Mouse (Mus musculus) embryonic facial prominence, embryonic 14.5 days (tissue): Measurements from ENCODE around the gene Srgap1. TPM values are rescaled to one million over a fixed set of nuclear protein-coding genes. Genes with fewer than 3 reads are reported as not detected.
A peak's percentile ranks its signal among the peaks of the same experiment; 100 is the strongest.

Source experiments
- ATAC-seq: fragments of 200-750 bp; cut with Nextera tagmentation; 2 replicates; pipeline ENCODE4 v1.8.0; 2017; ENCODE audit warnings: low read depth, moderate number of reproducible peaks, moderate TSS enrichment
- DNase-seq: peaks from one replicate; pipeline ENCODE4 v3.0.0-alpha.2; 2015; ENCODE audit warnings: low spot score
- H3K27ac ChIP-seq: fragments of 300-500 bp; sonication (generic); replicated peaks from 2 replicates; pipeline ENCODE4 v1.5.1; 2014; ENCODE audit warnings: low read depth, mild to moderate bottlenecking, low read length, moderate library complexity
- H3K27me3 ChIP-seq: fragments of 300-500 bp; sonication (generic); replicated peaks from 2 replicates; pipeline ENCODE4 v1.6.1; 2014; ENCODE audit warnings: low read length; ENCODE audit not compliant: control insufficient read depth, insufficient read depth
- H3K36me3 ChIP-seq: fragments of 300-500 bp; sonication (generic); 2 replicates; pipeline ENCODE4 v1.6.1; 2014; ENCODE audit warnings: low read length, mixed read lengths; ENCODE audit not compliant: control insufficient read depth, insufficient read depth
- H3K4me1 ChIP-seq: fragments of 300-500 bp; sonication (generic); 2 replicates; pipeline ENCODE4 v1.6.1; 2014; ENCODE audit warnings: antibody characterized with exemption, low read length; ENCODE audit not compliant: control insufficient read depth, insufficient read depth
- H3K4me2 ChIP-seq: fragments of 300-500 bp; sonication (generic); 2 replicates; pipeline ENCODE4 v1.6.1; 2014; ENCODE audit warnings: low read depth, mild to moderate bottlenecking, low read length, moderate library complexity, mixed read lengths
- H3K4me3 ChIP-seq: fragments of 300-500 bp; sonication (generic); 2 replicates; pipeline ENCODE4 v1.5.1; 2014; ENCODE audit warnings: low read depth, mild to moderate bottlenecking, low read length
- H3K9ac ChIP-seq: fragments of 300-500 bp; sonication (generic); 2 replicates; pipeline ENCODE4 v1.6.1; 2014; ENCODE audit warnings: low read depth, mild to moderate bottlenecking, low read length, moderate library complexity, mixed read lengths
- H3K9me3 ChIP-seq: fragments of 300-500 bp; sonication (generic); 2 replicates; pipeline ENCODE4 v1.6.1; 2016; ENCODE audit warnings: low read length; ENCODE audit not compliant: control insufficient read depth
- WGBS: fragments of 180-500 bp; shearing (Covaris S2); extraction: QIAGEN DNeasy Blood & Tissue Kit; methylation state at CpG from one replicate; pipeline ENCODE4 v1.1.7; 2014; 5-methylcytosine and 5-hydroxymethylcytosine counted together
- polyA plus RNA-seq: library from polyadenylated mRNA; unstranded; fragments of >200 nt; fragmentation: Nextera tagmentation; extraction: Ambion mirVana; gene quantifications from 2 replicates; pipeline ENCODE4 v1.2.1, GENCODE M21; 2014

Gene Srgap1
- polyA plus RNA-seq, 1 experiment from 2014 or later = 11.1 TPM

DNA sequence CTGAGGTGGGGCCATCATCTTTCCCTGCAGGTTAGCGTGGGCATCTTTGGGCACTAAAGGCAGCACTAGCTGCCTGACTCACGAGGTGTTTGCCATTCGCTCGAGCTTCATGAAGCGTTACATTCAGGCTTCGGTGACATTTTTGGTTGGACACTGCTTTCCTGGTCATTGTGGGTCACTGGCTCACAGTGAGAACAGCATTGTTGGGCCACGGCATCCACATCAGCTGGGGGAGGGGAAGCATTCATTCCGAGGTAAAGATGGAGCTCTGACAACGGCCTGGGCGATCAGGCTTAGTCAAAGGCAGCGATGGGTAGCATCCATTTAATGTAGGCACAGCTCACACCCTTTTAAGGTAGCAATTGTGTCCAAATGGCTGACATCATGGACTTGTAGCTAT lies 240.3 kb downstream of the Srgap1 start:
- DNase-seq (no peak), ATAC-seq (no peak)
- Histone ChIP-seq H3K4me1 (no peaks in the 10 kb centered on the region), H3K4me2 (no peak overlapping the region), H3K9ac (no peak overlapping the region), H3K4me3 (no peak overlapping the region), H3K36me3 (peaks cover 25% of the 10 kb centered on the region), H3K27me3 (no peaks in the 10 kb centered on the region), H3K9me3 (no peaks in the 10 kb centered on the region), H3K27ac (no peak overlapping the region)
- 87% methylated on average over 11 of the region's 11 CpGs for WGBS

DNA sequence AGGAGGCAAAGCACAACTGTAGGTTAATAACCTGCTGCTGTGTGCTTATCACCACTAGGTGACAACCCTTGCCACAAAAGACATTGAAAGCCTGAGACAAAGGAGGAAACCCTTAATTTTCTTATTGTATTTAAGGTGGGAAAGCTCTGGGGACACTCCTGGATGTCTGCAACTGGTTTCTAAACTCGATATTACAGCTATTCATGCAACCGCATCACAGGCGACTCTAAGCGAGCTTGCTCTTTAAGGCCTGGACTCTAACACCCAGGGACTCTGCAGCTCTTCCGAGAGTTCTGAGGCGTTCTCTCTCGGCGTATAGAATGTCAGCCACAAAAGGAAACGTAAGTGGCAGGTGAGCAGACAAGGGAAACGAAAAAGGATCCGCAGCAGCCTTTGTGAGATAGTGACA lies 241.2 kb downstream of the Srgap1 start:
- peak; percentile 27 for DNase-seq
- Histone ChIP-seq H3K4me2 (no peak overlapping the region), H3K36me3 (peaks cover 28% of the 10 kb centered on the region), H3K9me3 (no peaks in the 10 kb centered on the region), H3K4me1 (no peaks in the 10 kb centered on the region), H3K27me3 (no peaks in the 10 kb centered on the region), H3K27ac (no peak overlapping the region), H3K4me3 (no peak overlapping the region), H3K9ac (no peak overlapping the region)
- ATAC-seq = peak; percentile 55; the same call in 1 of the 2 replicates
- 73% methylated on average over 11 of the region's 11 CpGs for WGBS

DNA sequence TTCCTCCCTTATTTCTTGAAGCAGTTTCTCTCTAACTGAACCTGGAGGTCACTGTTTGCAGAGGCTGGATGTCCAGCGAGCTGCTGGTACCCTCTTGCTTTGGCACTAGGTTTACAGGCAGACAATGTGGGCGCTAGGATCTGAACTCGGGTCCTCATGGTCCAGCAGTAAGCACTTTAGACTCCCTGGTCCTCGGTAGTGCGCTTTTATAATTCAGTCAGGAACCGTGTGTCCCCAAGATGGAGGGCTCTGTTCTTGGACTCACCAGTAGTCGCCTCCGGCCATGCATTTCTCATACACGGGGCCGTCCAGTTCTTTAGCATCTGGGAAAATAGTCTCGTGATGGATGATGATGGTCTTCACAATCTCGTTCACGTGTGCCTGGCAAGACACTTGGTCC lies 242.6 kb downstream of the Srgap1 start:
- no peak overlapping the region for H3K27ac ChIP-seq
- no peaks in the 10 kb centered on the region for H3K4me1 ChIP-seq
- H3K4me3 ChIP-seq = no peak overlapping the region
- ATAC-seq (no peak), DNase-seq (no peak)
- no peak overlapping the region for H3K4me2 ChIP-seq
- no peaks in the 10 kb centered on the region for H3K9me3 ChIP-seq
- WGBS = 93% methylated on average over 13 of the region's 13 CpGs
- H3K36me3 ChIP-seq = peaks cover 36% of the 10 kb centered on the region
- H3K27me3 ChIP-seq = no peaks in the 10 kb centered on the region
- H3K9ac ChIP-seq = no peak overlapping the region

DNA sequence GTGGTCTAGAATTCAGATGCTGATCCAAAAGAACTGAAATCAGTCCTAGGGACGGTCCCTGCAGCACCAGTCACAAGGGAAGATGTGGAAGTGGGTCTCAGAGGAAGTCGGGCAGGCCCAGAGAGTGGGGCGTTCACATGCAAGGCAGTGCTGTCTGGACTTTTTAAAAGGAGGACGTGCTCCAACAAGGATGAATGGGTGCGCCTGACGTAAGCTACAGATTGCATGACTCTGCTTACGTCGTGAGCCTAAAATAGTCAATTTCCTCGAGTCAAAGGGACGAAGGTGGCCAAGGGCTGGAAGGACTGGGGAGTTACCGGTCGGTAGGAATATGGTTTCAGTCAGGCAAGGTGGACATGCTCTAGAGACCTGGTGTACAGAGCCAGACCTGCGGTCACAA lies 247.1 kb downstream of the Srgap1 start:
- WGBS = 90% methylated on average over 13 of the region's 13 CpGs
- H3K9ac ChIP-seq = no peak overlapping the region
- no peak for DNase-seq
- no peak overlapping the region for H3K4me2 ChIP-seq
- no peaks in the 10 kb centered on the region for H3K9me3 ChIP-seq
- no peaks in the 10 kb centered on the region for H3K4me1 ChIP-seq
- peaks cover 41% of the 10 kb centered on the region for H3K36me3 ChIP-seq
- H3K4me3 ChIP-seq = no peak overlapping the region
- no peaks in the 10 kb centered on the region for H3K27me3 ChIP-seq
- no peak overlapping the region for H3K27ac ChIP-seq
- no peak for ATAC-seq

DNA sequence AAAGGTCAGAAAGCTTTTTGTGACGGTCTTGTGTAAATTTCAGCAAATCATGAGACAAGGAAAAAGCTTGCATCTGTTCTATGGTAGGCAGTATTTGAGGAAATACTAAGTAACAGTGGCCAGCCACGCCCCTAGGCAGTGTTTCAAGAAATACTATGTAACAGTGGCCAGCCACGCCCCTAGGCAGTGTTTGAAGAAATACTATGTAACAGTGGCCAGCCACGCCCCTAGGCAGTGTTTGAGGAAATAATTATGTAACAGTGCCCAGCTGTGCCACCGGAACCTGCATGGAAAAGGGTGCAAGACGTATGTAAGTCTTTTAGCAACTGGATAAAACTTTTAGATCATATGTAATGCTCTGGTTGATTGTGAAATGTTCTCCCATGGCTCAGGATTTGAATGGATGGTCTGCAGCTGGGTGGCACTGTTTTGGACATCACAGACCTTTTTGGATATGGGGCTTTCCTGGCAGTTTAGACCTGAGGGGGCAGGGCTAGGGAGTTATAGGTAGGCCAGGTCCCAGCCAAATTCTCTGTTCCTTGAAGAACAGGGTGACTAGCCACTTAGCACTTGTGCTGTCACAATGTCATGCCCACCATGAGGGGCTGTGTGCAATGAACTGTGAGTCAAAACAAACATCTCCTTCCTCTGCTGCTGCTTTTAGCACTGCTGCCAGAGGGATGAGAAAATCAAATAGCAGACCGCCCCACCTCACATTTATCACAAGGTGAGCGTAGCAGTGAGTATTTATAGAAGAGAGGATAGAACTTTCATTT lies 250.9 kb downstream of the Srgap1 start:
- H3K9me3 ChIP-seq = no peaks in the 10 kb centered on the region
- no peak overlapping the region for H3K27ac ChIP-seq
- H3K9ac ChIP-seq = no peak overlapping the region
- peaks cover 41% of the 10 kb centered on the region for H3K36me3 ChIP-seq
- peak; percentile 40 for DNase-seq
- H3K4me1 ChIP-seq = no peaks in the 10 kb centered on the region
- H3K4me2 ChIP-seq = no peak overlapping the region
- ATAC-seq = no peak
- no peaks in the 10 kb centered on the region for H3K27me3 ChIP-seq
- WGBS = 68% methylated on average over 8 of the region's 8 CpGs
- no peak overlapping the region for H3K4me3 ChIP-seq

DNA sequence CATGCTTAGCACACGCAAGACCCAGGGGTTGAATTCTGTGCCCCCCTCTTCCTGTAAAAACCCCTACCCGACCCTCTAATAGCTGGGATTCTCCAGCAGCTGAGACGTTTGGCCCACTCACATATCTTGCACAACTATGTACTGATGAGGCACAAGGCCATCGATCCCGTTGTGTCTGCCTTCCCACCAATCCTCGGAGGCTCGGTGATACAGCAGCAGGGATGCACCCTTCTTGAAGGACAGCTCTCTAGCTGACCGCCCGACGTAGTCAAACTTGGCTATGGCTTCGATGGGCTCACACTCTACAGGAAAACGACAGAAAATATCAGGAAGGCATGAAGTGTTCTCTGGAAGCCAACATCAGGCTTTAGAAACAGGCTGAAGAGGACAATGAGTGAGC lies 252.6 kb downstream of the Srgap1 start:
- no peaks in the 10 kb centered on the region for H3K27me3 ChIP-seq
- no peaks in the 10 kb centered on the region for H3K9me3 ChIP-seq
- ATAC-seq = no peak
- no peaks in the 10 kb centered on the region for H3K4me1 ChIP-seq
- H3K4me2 ChIP-seq = no peak overlapping the region
- no peak overlapping the region for H3K27ac ChIP-seq
- DNase-seq = no peak
- no peak overlapping the region for H3K4me3 ChIP-seq
- peaks cover 38% of the 10 kb centered on the region for H3K36me3 ChIP-seq
- no peak overlapping the region for H3K9ac ChIP-seq
- WGBS = 91% methylated on average over 12 of the region's 12 CpGs

DNA sequence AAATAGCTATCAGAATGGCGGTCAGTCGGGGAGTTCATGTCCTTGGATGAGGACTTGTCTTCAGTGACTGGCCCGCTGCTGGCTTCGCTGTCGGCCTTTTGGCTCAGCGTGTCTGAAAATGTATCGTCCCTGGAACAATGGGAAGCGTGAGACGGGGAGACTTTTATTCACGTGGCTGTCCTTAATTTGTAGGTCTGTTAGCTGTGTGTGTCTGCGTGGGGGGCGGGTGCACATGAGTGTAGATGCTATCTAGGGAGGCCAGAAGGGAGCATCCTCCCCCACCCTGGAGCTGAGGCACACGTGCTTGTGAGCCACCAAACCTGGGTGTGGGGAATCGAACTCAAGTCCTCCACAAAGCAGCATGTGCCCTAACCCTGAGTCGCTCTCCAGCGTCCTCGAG lies 254.5 kb downstream of the Srgap1 start:
- DNase-seq (no peak), ATAC-seq (no peak)
- H3K4me1 ChIP-seq = no peaks in the 10 kb centered on the region
- H3K27me3 ChIP-seq = no peaks in the 10 kb centered on the region
- no peak overlapping the region for H3K9ac ChIP-seq
- 90% methylated on average over 17 of the region's 17 CpGs for WGBS
- H3K9me3 ChIP-seq = no peaks in the 10 kb centered on the region
- H3K36me3 ChIP-seq = peaks cover 36% of the 10 kb centered on the region
- H3K27ac ChIP-seq = no peak overlapping the region
- H3K4me2 ChIP-seq = no peak overlapping the region
- no peak overlapping the region for H3K4me3 ChIP-seq

DNA sequence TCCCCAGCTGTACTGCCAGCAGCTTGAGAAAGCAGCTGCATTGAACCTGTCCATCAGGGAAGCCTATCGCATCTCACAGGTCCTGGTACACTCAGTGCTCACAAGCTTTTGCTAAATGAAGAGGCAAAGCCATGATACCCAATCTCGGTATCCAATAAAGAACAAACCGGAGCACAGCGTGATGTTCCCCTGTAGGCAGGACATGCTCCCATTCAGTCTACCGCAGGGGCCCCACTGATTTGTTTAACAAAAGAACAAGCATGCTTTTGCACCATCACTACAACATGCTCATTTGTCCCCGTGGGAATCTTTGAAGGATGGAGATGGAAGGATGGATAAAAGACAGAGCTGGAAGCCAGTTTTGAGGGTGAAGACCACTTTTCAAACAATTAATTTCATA lies 257.0 kb downstream of the Srgap1 start:
- Histone ChIP-seq H3K4me3 (no peak overlapping the region), H3K9me3 (no peaks in the 10 kb centered on the region), H3K9ac (no peak overlapping the region), H3K27me3 (no peaks in the 10 kb centered on the region), H3K36me3 (peaks cover 39% of the 10 kb centered on the region), H3K4me2 (no peak overlapping the region), H3K27ac (no peak overlapping the region), H3K4me1 (no peaks in the 10 kb centered on the region)
- WGBS = 61% methylated on average over 6 of the region's 6 CpGs
- no peak for DNase-seq
- no peak for ATAC-seq

DNA sequence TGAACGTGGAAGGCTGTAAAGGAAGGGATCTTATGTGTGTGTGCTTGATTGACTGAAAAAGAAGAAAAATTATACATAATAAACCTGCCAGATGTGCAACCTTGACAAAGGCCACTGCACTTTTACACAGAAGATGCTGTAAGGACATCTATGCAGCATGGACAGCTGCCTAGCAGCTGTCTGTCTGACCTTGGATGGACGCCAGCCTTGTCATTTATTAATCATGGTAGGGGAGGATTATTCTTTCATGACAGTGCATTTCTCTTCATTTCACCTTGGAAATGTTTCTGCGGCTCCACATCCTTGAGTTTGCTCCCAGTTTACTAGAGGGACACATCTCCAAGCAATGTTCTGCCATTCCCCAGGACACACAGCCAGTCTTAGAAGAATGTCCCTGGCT lies 258.6 kb downstream of the Srgap1 start:
- no peak overlapping the region for H3K9ac ChIP-seq
- WGBS = 74% methylated on average over 3 of the region's 3 CpGs
- H3K27me3 ChIP-seq = no peaks in the 10 kb centered on the region
- H3K4me3 ChIP-seq = no peak overlapping the region
- H3K4me1 ChIP-seq = no peaks in the 10 kb centered on the region
- DNase-seq (no peak), ATAC-seq (no peak)
- no peak overlapping the region for H3K4me2 ChIP-seq
- 0 out of 2 replicates have a peak, but pooled peaks cover 5% of the 10 kb centered on the region for H3K9me3 ChIP-seq
- H3K27ac ChIP-seq = no peak overlapping the region
- peaks cover 43% of the 10 kb centered on the region for H3K36me3 ChIP-seq
